Mouse (Mus musculus): ENCODE data around the gene Slf2.

- TF ChIP-seq CTCF (IDR thresholded peaks at IDR 0.05; ENCODE audit: low read depth), result no peak
- no peak for TF ChIP-seq EP300 (IDR thresholded peaks at IDR 0.05; ENCODE audit: low read depth)
Observed at GRCm38 (mm10) chr19:44914481-44915249, 16.3 kb upstream of the Slf2 start.
